Mouse (Mus musculus) MEL (cell line): ENCODE measurements around the gene Fgfr2.

ENCODE experiments used
- CHD1 ChIP-seq: IDR thresholded peaks from 2 replicates; pipeline ENCODE4 v1.6.1; 2012; ENCODE audit warnings: low read depth, mild to moderate bottlenecking, inconsistent platforms, low read length, improper control_type of control experiment
- CTCF ChIP-seq, 3 experiments: IDR thresholded peaks in 2 of 3; conservative IDR thresholded peaks in 1 of 3; 2 replicates each; pipeline ENCODE4 v1.5.1; 2011 to 2012; ENCODE audit warnings: low read length in 3 of 3, low read depth in 2 of 3, mild to moderate bottlenecking in 2 of 3, improper control_type of control experiment in 1 of 3, inconsistent platforms in 1 of 3, mixed read lengths in 1 of 3, moderate library complexity in 1 of 3; ENCODE audit not compliant: control insufficient read depth in 1 of 3, insufficient read depth in 1 of 3, poor library complexity in 1 of 3, severe bottlenecking in 1 of 3
- EP300 ChIP-seq, 2 experiments: IDR thresholded peaks; 2 replicates each; pipeline ENCODE4 v1.6.1; 2011; ENCODE audit warnings: improper control_type of control experiment in 2 of 2, low read length in 2 of 2, low read depth in 1 of 2, mild to moderate bottlenecking in 1 of 2
- GATA1 ChIP-seq: IDR thresholded peaks from 2 replicates; pipeline ENCODE4 v1.6.1; 2011; ENCODE audit warnings: low read depth, low read length, improper control_type of control experiment
- MXI1 ChIP-seq: IDR thresholded peaks from 2 replicates; pipeline ENCODE4 v1.6.1; 2011; ENCODE audit warnings: mild to moderate bottlenecking, low read depth, low read length, improper control_type of control experiment
- POLR2A ChIP-seq, 2 experiments: IDR thresholded peaks; 2 replicates each; pipeline ENCODE4 v1.6.1; 2011 to 2012; ENCODE audit warnings: low read length in 2 of 2, mild to moderate bottlenecking in 2 of 2, control low read depth in 1 of 2, improper control_type of control experiment in 1 of 2, low read depth in 1 of 2, moderate library complexity in 1 of 2; ENCODE audit not compliant: control insufficient read depth in 1 of 2, insufficient read depth in 1 of 2, poor library complexity in 1 of 2
- RAD21 ChIP-seq: IDR thresholded peaks from 2 replicates; pipeline ENCODE4 v1.6.1; 2011; ENCODE audit warnings: mild to moderate bottlenecking, low read depth, low read length, improper control_type of control experiment
- TCF12 ChIP-seq: IDR thresholded peaks from 2 replicates; pipeline ENCODE4 v1.6.1; 2014; ENCODE audit warnings: low read depth, mild to moderate bottlenecking, inconsistent platforms, low read length, improper control_type of control experiment, moderate library complexity
- USF1 ChIP-seq: IDR thresholded peaks from 2 replicates; pipeline ENCODE4 v1.6.1; 2014; ENCODE audit warnings: low read depth, mild to moderate bottlenecking, inconsistent platforms, low read length, improper control_type of control experiment, moderate library complexity
- USF2 ChIP-seq, 2 experiments: IDR thresholded peaks; 2 replicates each; pipeline ENCODE4 v1.6.1; 2011 to 2012; ENCODE audit warnings: improper control_type of control experiment in 2 of 2, low read length in 2 of 2, borderline replicate concordance in 1 of 2, inconsistent platforms in 1 of 2, low read depth in 1 of 2, mild to moderate bottlenecking in 1 of 2; ENCODE audit not compliant: insufficient read depth in 1 of 2
- ZNF384 ChIP-seq: IDR thresholded peaks from 2 replicates; pipeline ENCODE4 v1.6.1; 2012; ENCODE audit warnings: low read depth, mild to moderate bottlenecking, inconsistent platforms, low read length, improper control_type of control experiment

GRCm38 (mm10) chr7:131785721-131786120, 1337.4 kb downstream of the Fgfr2 start:
- no peak for TF ChIP-seq TCF12
- no peak for TF ChIP-seq CTCF (IDR thresholded peaks at IDR 0.05 in 2 of 3, conservative IDR thresholded peaks at IDR 0.05 in 1 of 3; ENCODE audit: control insufficient read depth in 1 of 3, insufficient read depth in 1 of 3, low read depth in 2 of 3, low read length in 3 of 3, poor library complexity in 1 of 3, severe bottlenecking in 1 of 3)
- TF ChIP-seq ZNF384: no peak
- no peak for TF ChIP-seq POLR2A (IDR thresholded peaks at IDR 0.05; ENCODE audit: control insufficient read depth in 1 of 2, insufficient read depth in 1 of 2, low read depth in 1 of 2, low read length in 2 of 2, poor library complexity in 1 of 2)
- no peak for TF ChIP-seq CHD1
- TF ChIP-seq GATA1: no peak
- no peak for TF ChIP-seq USF1
- TF ChIP-seq MXI1: no peak
- TF ChIP-seq EP300 (IDR thresholded peaks at IDR 0.05; ENCODE audit: low read depth in 1 of 2, low read length in 2 of 2): no peak
- TF ChIP-seq RAD21: no peak
- no peak for TF ChIP-seq USF2 (IDR thresholded peaks at IDR 0.05; ENCODE audit: borderline replicate concordance in 1 of 2, insufficient read depth in 1 of 2, low read depth in 1 of 2, low read length in 2 of 2)
